Mouse (Mus musculus) CH12.LX (cell line): ENCODE measurements at regions not wholly inside any gene's neighbourhood (a gene's known extent, or its start where the extent isn't known, plus 50 kb on each side); places are given as distances from the start of the nearest gene placed in this dataset.

ENCODE experiments used
- DNase-seq: peaks from one replicate; pipeline ENCODE4 v3.0.0-alpha.2; 2013; ENCODE audit errors: extremely low read depth
- H3K27ac ChIP-seq: 2 replicates; pipeline ENCODE4 v1.5.1; 2012; ENCODE audit warnings: low read depth, mild to moderate bottlenecking, control low read depth, moderate library complexity; ENCODE audit not compliant: insufficient read depth
- H3K27me3 ChIP-seq: replicated peaks from 2 replicates; pipeline ENCODE3; 2012; ENCODE audit warnings: inconsistent platforms
- H3K36me3 ChIP-seq, 2 experiments: replicated peaks in 1 of 2; 2 replicates each; pipeline versions ENCODE3 to v1.6.1; 2012; ENCODE audit warnings: inconsistent platforms in 1 of 2, low read length in 1 of 2, mild to moderate bottlenecking in 1 of 2, mixed read lengths in 1 of 2, moderate library complexity in 1 of 2; ENCODE audit not compliant: control insufficient read depth in 1 of 2, insufficient read depth in 1 of 2
- H3K4me1 ChIP-seq, 2 experiments: 2 replicates each; pipeline ENCODE4 v1.6.1; 2012; ENCODE audit warnings: inconsistent platforms in 1 of 2, moderate library complexity in 1 of 2; ENCODE audit not compliant: insufficient read depth in 2 of 2, control insufficient read depth in 1 of 2
- H3K4me2 ChIP-seq: 2 replicates; pipeline ENCODE4 v1.6.1; 2012; ENCODE audit warnings: low read depth, mild to moderate bottlenecking, control low read depth; ENCODE audit not compliant: poor library complexity, insufficient read depth, severe bottlenecking
- H3K4me3 ChIP-seq, 3 experiments: fragments of 150-350 bp in 1 of 3; sonication (generic) in 1 of 3; replicated peaks in 1 of 3; 2 replicates each; pipeline versions ENCODE3 to v1.5.1; 2011 to 2012; ENCODE audit warnings: low read depth in 2 of 3, low read length in 2 of 3, mild to moderate bottlenecking in 2 of 3, moderate library complexity in 2 of 3, control low read depth in 1 of 3, improper control_type of control experiment in 1 of 3, inconsistent platforms in 1 of 3, mixed read lengths in 1 of 3; ENCODE audit not compliant: poor library complexity in 1 of 3
- H3K79me2 ChIP-seq: replicated peaks from 2 replicates; pipeline ENCODE4 v1.6.1; 2012; ENCODE audit warnings: mild to moderate bottlenecking, moderate library complexity; ENCODE audit not compliant: control insufficient read depth, poor library complexity, insufficient read depth, severe bottlenecking; ENCODE audit errors: extremely low read depth
- H3K9ac ChIP-seq: 2 replicates; pipeline ENCODE4 v1.6.1; 2012; ENCODE audit warnings: low read depth, mild to moderate bottlenecking, control low read depth, moderate library complexity; ENCODE audit not compliant: insufficient read depth
- H3K9me3 ChIP-seq: replicated peaks from 2 replicates; pipeline ENCODE3; 2012; ENCODE audit warnings: low read length, inconsistent platforms, mixed read lengths
- CTCF ChIP-seq, 2 experiments: IDR thresholded peaks in 1 of 2; conservative IDR thresholded peaks in 1 of 2; 2 replicates each; pipeline ENCODE4 v1.5.1; 2011 to 2012; ENCODE audit warnings: low read depth in 2 of 2, low read length in 2 of 2, improper control_type of control experiment in 1 of 2, inconsistent platforms in 1 of 2, mild to moderate bottlenecking in 1 of 2, moderate library complexity in 1 of 2
- E2F4 ChIP-seq: IDR thresholded peaks from 2 replicates; pipeline ENCODE4 v1.6.1; 2011; ENCODE audit warnings: low read depth, low read length, improper control_type of control experiment; ENCODE audit not compliant: insufficient replicate concordance
- ETS1 ChIP-seq: conservative IDR thresholded peaks from 2 replicates; pipeline ENCODE4 v1.6.1; 2012; ENCODE audit warnings: low read depth, mild to moderate bottlenecking, inconsistent platforms, low read length, improper control_type of control experiment, moderate library complexity
- GABPA ChIP-seq: IDR thresholded peaks from 2 replicates; pipeline ENCODE4 v1.6.1; 2012; ENCODE audit warnings: low read depth, low read length, improper control_type of control experiment, inconsistent platforms; ENCODE audit not compliant: insufficient replicate concordance
- HCFC1 ChIP-seq: IDR thresholded peaks from 2 replicates; pipeline ENCODE4 v1.6.1; 2012; ENCODE audit warnings: low read depth, mild to moderate bottlenecking, inconsistent platforms, low read length, improper control_type of control experiment
- IRF4 ChIP-seq: IDR thresholded peaks from 2 replicates; pipeline ENCODE4 v1.6.1; 2014; ENCODE audit warnings: low read depth, mild to moderate bottlenecking, inconsistent platforms, low read length, improper control_type of control experiment
- JUN ChIP-seq: IDR thresholded peaks from 2 replicates; pipeline ENCODE4 v1.6.1; 2011; ENCODE audit warnings: low read depth, mild to moderate bottlenecking, low read length, improper control_type of control experiment, moderate library complexity; ENCODE audit not compliant: insufficient read depth
- JUND ChIP-seq: conservative IDR thresholded peaks from 2 replicates; pipeline ENCODE4 v1.6.1; 2011; ENCODE audit warnings: low read depth, low read length, improper control_type of control experiment
- MAZ ChIP-seq: IDR thresholded peaks from 2 replicates; pipeline ENCODE4 v1.6.1; 2012; ENCODE audit warnings: low read depth, mild to moderate bottlenecking, inconsistent platforms, low read length, improper control_type of control experiment, moderate library complexity
- MXI1 ChIP-seq: IDR thresholded peaks from 2 replicates; pipeline ENCODE4 v1.6.1; 2011; ENCODE audit warnings: mild to moderate bottlenecking, low read depth, low read length, improper control_type of control experiment
- RCOR1 ChIP-seq: conservative IDR thresholded peaks from 2 replicates; pipeline ENCODE4 v1.6.1; 2012; ENCODE audit warnings: low read depth, mild to moderate bottlenecking, inconsistent platforms, low read length, improper control_type of control experiment
- TCF12 ChIP-seq: IDR thresholded peaks from 2 replicates; pipeline ENCODE4 v1.6.1; 2014; ENCODE audit warnings: low read depth, mild to moderate bottlenecking, inconsistent platforms, low read length, improper control_type of control experiment
- USF1 ChIP-seq: IDR thresholded peaks from 2 replicates; pipeline ENCODE4 v1.6.1; 2014; ENCODE audit warnings: low read depth, mild to moderate bottlenecking, inconsistent platforms, low read length, improper control_type of control experiment
- ZKSCAN1 ChIP-seq: IDR thresholded peaks from 2 replicates; pipeline ENCODE4 v1.6.1; 2012; ENCODE audit warnings: low read depth, inconsistent platforms, low read length, improper control_type of control experiment, borderline replicate concordance
- ZNF384 ChIP-seq: IDR thresholded peaks from 2 replicates; pipeline ENCODE4 v1.6.1; 2012; ENCODE audit warnings: low read depth, low read length, improper control_type of control experiment, inconsistent platforms
- dilution Hi-C: fragments of 300-500 bp; cut with MboI; formaldehyde crosslinking; loops from 2 replicates; pipeline ENCODE4 v1.14.3; 2020; ENCODE audit warnings: low sequenced_read_pairs; ENCODE audit not compliant: extremely low pct_unique_long_range_greater_than_20kb, extremely low pct_ligation_motif_present
- in situ Hi-C: fragments of 300-500 bp; cut with MboI; formaldehyde crosslinking; loops from 3 replicates; pipeline ENCODE4 v1.14.3; 2019; ENCODE audit warnings: low sequenced_read_pairs, low pct_ligation_motif_present, low pct_unique_long_range_greater_than_20kb, mixed read lengths

- no peak for DNase-seq
- Histone ChIP-seq H3K27me3 (no peaks in the 10 kb centered on the region), H3K36me3 (no peaks in the 10 kb centered on the region), H3K79me2 (no peaks in the 10 kb centered on the region), H3K9ac (no peak overlapping the region), H3K4me1 (no peaks in the 10 kb centered on the region), H3K4me2 (no peak overlapping the region), H3K27ac (no peak overlapping the region), H3K9me3 (peaks cover 2% of the 10 kb centered on the region), H3K4me3 (no peak overlapping the region)
- TF ChIP-seq TCF12, result no peak
- dilution Hi-C loops (no loop called here), in situ Hi-C loops (no loop called here)
Measured at GRCm38 (mm10) chr12:67804297-67804696, 581.9 kb upstream of the Mdga2 start.

GRCm38 (mm10) chr12:67799776-67800175, 577.4 kb upstream of the Mdga2 start:
- Histone ChIP-seq H3K79me2 (no peaks in the 10 kb centered on the region), H3K27ac (no peak overlapping the region), H3K9me3 (peaks cover 9% of the 10 kb centered on the region), H3K36me3 (no peaks in the 10 kb centered on the region), H3K9ac (no peak overlapping the region), H3K4me3 (no peak overlapping the region), H3K27me3 (no peaks in the 10 kb centered on the region), H3K4me1 (no peaks in the 10 kb centered on the region), H3K4me2 (no peak overlapping the region)
- no peak for DNase-seq
- in situ Hi-C loops, result no loop called here
- no peak for TF ChIP-seq ZKSCAN1
- no peak for TF ChIP-seq MAZ
- TF ChIP-seq HCFC1, result no peak
- TF ChIP-seq CTCF (conservative IDR thresholded peaks at IDR 0.05 in 1 of 2, IDR thresholded peaks at IDR 0.05 in 1 of 2; ENCODE audit: low read depth in 2 of 2, low read length in 2 of 2), result no peak
- no peak for TF ChIP-seq ZNF384
- no peak for TF ChIP-seq E2F4
- no peak for TF ChIP-seq GABPA
- TF ChIP-seq RCOR1, result no peak
- no peak for TF ChIP-seq USF1
- no peak for TF ChIP-seq JUND
- no peak for TF ChIP-seq ETS1
- TF ChIP-seq IRF4, result no peak
- no peak for TF ChIP-seq JUN
- no peak for TF ChIP-seq MXI1
- dilution Hi-C loops, result no loop called here
